Mouse (Mus musculus) cerebellum, postnatal 4 days (tissue): ENCODE measurements at regions not wholly inside any gene's neighbourhood (a gene's known extent, or its start where the extent isn't known, plus 50 kb on each side); places are given as distances from the start of the nearest gene placed in this dataset.

Experiments
- DNase-seq, 2 experiments: peaks; one replicate each; pipeline ENCODE4 v3.0.0; 2022; ENCODE audit warnings: low spot score in 2 of 2, mixed read lengths in 1 of 2

DNA sequence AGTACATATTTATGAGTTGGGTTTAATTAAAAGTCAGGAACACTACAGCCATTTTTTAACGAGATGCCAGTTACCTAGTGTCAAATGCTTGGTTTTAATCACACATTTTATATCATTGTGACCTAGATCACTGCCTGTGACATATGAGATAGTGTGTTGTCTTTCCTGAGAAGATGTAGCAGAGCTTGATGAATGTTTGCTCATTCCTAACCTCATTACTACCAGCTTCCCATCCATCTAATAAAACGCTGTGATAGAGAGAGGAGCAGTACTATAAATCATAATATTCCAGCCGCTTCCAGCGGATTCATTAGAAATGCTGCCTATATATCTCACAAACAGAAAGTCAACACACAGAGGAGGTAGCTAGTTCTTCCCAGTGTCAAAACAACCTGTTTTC, 163.6 kb downstream of the Aldoart1 start:
- DNase-seq, result no peak

- no peak for DNase-seq
Measured at GRCm38 (mm10) chr4:72674006-72674405, 178.4 kb downstream of the Aldoart1 start.

- DNase-seq, result no peak
Measured at GRCm38 (mm10) chr4:72671652-72672411, 180.6 kb downstream of the Aldoart1 start.

- no peak for DNase-seq
Measured at GRCm38 (mm10) chr4:72669827-72670494, 182.5 kb downstream of the Aldoart1 start.

DNA sequence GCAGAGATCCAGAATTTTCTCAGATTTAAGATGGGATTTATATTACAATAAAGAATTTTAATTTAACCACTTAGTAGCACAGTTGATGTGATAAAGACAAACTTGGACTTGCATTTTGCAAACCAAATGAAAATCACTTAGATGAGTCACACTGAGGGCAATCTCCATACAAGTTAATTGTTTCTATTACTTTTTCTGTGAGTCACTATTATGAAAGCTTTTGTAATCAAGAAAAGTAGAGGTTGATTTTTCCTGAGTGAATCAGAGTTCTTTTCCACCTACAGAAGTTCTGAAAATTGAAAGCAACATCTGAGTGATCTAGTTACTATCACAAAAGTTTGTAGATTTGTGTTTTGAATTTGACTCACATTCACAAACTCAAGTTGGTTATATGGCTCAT, 188.1 kb downstream of the Aldoart1 start:
- no peak for DNase-seq

DNA sequence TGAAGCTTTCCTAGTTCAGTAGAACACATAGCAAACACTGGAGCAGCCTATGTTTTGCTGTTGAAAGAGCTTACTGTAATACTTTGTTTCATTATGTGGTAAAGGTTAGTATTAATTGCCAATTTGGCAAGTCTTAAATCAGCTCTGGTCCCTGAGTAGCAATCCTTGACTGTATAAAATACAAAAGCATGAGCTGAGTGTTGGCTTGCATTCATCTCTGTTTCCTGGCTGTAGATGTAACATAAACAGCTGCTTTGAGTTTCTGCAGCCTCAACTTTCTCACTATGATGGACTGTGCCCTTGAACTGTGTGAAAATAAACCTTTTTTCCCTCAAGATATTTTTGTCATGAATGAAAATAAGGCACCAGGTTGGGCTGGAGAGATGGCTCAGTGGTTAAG, 190.0 kb downstream of the Aldoart1 start:
- no peak for DNase-seq

DNA sequence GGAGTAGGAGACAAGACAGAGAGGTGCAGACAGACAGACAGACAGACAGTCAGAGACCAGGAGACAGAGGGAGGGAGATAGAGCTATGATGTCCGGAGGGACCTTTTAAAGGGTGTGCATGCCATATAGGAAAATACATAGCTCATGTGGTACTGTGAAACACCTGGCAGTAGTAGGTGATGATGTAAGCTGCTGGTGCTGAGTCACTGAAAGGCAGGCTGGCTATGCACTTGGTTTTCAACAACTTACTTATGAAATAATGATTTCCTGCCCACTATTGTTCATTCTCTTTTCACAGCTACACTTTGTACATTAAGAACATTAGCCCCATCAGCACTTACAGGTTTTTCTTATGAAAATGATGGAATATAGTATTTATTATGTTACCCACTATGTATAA, 196.2 kb downstream of the Aldoart1 start:
- no peak for DNase-seq

GRCm38 (mm10) chr4:72647130-72647529, 205.3 kb downstream of the Aldoart1 start:
- no peak for DNase-seq

DNA sequence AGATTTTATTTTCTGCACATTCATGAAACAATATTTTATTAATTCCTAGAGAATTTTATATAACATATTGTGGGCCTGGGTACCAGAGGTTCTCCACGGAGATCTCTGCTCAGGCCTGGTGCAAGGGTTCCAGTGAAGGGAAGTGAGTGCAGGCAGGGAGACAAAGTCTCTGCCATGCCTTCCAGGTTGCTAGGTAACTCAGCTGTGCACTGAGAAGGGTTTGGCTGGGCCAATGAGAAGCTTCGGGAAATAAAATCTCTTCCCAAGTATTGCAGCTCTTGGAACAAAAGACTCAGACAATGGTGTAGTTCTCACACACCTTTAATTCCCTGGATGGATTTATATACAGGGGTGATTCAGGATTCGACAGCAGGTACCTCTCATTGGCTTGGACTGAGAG, 223.0 kb downstream of the Aldoart1 start:
- DNase-seq, result no peak

- DNase-seq, result no peak
Measured at GRCm38 (mm10) chr4:72627219-72627930, 225.1 kb downstream of the Aldoart1 start.

DNA sequence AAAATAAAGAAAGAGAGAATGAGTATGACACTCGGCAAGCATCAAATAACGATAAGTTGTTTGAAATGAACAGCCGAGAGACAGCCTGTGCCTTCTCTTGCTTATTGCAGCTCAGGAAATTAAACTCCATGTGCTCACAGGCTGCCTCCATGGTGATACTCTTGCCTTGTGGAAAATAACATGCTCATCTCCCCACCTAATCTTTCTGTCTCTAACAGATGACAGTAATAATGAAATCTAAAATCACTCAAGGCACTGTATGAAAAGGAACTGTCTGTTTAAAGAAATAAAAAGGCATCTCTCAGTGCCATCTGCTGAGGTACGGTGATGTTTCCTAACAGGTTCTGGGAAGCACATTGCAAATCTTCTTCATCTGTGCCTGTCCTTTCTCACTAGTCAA, 247.3 kb downstream of the Aldoart1 start:
- no peak for DNase-seq

DNA sequence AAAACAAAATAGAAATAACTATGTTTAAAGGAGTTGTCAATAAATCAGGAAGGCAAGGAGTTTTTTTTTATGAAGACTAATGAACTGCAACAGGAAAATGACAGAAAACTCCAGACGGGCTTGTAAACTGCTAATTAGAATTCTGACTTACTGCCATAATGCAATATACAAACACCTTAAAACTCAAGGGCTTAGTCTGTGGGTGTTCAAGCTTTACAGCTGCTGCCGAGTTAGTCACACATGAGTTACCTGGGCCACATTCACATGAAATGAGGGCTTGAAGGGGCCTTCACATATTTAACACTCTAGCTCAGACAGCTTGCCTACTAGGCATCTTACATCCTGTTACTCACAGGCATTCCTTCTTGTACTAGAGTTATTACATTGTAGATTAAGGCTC, 256.9 kb downstream of the Aldoart1 start:
- DNase-seq, result no peak

DNA sequence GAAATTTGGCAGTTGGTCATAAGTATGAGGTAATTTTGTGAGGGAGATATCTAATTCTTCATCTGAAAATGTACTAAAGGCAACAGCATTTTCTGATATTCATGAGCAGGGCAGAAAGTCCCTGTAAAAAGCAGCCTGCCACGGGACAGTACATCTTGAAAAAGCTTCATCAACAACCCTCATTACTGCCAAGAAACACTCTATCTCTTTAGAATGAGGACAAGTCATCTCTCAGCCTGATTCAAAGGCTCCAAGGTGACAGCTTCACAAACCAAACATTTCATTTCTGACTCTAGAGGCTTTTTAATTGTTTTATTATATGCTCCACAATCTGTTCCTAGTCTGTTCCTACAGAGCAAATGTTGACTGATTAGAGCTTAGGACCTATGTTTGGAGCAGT, 260.3 kb downstream of the Aldoart1 start:
- DNase-seq, result no peak

DNA sequence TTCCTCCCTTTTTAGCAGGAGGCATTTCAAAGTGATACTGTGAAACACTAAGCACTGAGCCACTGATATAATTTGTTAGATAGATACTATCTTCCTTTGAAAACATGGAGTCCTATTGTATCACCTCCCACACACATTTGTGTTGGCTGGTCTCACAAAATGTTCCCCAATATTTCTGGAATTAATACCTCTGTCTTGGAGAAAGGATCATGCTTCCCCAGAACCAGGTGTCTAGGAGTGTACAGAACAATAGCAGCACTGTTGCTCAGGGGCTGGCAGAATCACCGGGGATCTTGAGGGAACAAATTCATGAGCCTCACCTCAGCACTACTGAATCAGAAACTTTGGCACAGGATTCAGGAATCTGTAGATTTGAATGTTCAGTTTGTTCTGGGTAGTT, 277.5 kb downstream of the Aldoart1 start:
- no peak for DNase-seq

- DNase-seq, result no peak
Measured at GRCm38 (mm10) chr4:72571924-72572323, 280.5 kb downstream of the Aldoart1 start.

- no peak for DNase-seq
Measured at GRCm38 (mm10) chr4:72565186-72565585, 287.2 kb downstream of the Aldoart1 start.

DNA sequence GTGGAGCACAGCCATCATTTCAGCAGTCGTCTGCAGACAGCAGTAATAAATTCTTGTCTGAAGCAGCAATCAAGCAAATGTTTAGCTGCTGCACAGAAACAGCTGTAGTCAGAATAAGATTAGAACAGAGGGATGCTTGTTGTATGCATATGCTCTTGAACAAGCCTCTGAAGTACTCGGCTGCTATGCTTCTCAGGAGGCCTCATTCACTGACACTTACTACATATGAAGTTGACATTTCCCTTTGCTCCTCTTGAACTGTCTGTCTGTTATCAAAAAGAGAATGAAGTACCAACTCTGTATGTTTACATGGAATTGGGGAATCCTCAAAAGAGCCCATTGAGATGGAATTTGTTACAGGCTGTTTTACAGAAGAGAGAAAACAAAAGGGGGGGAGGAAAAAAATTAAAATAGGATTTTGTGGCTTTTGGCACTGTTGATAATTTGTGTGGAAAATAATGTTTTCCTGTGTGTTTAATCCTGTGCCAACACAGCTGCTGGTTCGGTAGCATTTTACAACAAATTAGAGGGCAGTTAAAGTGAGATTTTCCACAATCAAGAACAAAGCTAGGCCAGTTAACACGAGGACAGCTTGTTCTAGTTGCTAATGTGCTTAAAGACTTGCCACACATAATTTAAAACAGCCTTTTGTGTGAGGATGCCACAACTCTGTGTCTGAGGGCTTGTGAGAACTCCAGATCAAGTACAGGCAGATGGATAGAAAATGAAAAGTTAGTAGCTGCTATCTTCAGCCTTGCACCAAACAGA, 289.3 kb downstream of the Aldoart1 start:
- DNase-seq, result no peak

DNA sequence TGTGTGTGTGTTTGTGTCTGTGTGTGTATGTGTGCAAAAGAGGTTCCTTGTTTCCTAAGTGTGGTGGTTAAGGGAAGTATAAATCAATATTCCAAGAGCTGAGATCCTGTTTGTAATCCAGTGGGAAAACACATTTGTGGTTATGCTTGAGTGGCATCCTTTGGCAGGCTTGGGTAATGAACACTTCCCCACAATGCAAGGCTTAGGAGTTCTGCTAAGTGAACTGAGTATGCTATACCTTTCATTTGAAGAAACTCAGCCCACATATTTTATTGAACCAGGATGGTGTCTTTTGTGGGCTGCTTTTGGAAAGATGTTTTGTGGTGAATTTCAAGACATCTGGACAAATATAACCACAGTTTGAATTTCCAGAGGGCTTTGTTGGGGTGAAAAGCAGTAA, 298.2 kb downstream of the Aldoart1 start:
- no peak for DNase-seq

DNA sequence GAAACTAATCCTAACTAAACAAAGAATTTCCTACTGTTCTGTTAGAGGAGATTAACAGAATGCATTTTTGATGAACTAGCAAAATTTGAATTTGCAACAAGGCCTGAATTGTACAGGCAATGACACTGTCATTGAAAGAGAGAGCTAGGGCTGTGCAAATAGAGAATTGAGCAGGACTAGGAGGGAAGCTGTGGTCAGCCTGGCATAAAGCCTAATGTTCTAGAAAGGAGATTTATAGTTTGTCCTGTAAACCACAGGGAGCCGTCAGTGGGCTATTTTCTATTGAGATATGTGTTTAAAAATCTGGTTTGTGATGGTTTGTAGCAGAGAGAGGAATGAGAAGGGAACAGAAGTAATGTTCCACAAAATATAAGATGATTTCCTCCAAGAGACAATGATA, 317.9 kb downstream of the Aldoart1 start:
- no peak for DNase-seq

GRCm38 (mm10) chr4:72524630-72525029, 323.9 kb upstream of the Tle1 start:
- no peak for DNase-seq

DNA sequence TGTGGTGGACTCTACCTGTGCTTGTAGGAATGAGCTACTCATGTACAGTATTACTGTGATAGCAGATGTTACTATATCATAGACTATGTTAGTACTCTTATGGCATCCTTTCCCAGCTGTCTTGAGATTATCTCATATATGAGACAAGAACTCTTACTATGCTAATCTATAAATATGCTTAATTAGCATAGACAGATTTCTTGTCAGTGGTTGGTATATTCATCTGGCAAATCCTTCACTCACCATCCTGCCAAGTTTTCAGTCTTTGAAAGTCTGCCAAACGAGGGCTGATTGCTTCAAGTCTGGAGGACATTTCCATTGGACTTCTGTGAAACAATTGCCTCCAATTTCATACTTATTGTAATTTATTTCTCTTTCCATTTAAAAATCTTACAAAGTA, 323.4 kb upstream of the Tle1 start:
- peak in 1 of 2 experiments; percentile 75 for DNase-seq

DNA sequence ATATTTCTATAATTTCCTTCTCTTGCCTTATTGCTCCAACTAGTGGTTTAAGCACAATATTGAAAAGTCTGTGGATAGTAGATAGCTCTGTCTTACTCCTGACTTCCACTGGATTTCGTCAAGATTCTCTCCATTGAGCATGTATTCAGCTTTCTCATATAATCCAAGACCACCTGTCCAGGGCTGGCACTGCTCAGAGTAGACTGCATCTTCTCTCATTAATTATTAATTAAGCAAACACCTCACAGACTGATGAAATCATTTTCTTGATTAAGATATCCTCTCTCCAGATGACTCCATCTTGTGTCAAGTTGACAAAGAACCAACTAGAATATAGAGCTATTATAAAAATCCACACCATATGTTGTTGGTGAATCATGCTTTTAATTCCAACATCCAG, 310.5 kb upstream of the Tle1 start:
- DNase-seq, result no peak
